Mouse (Mus musculus): ENCODE data around the gene Gm20388.

DNA sequence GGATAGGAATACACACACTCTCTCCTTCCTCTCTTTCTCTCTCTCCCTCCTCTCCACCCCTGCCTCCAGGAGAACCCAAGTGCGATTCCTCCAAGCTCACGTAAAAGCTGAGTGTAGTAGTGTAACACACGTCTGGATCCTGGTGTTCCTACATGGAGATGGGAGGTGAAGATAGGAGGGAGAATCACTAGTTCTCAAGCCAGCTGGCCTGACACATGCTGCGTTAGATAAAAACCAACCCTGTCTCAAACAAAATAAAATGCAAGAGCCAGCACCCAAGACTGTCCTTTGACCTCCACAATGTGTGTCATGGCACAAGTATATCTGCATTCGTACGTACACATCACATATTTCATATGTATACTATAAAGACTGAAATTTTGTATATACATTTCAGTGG lies 3910.1 kb downstream of the Gm20388 start:
- TF ChIP-seq POLR2A (IDR thresholded peaks at IDR 0.05; ENCODE audit: extremely low read depth, insufficient read depth, low read length) (no peak), CTCF (IDR thresholded peaks at IDR 0.05; ENCODE audit: extremely low read depth, insufficient read depth, low read length) (no peak)

Measured in cortical plate, adult 2 months (tissue).